Mouse (Mus musculus): ENCODE measurements around the gene Crp. TPM values are rescaled to one million over a fixed set of nuclear protein-coding genes. Genes with fewer than 3 reads are reported as not detected.
A peak's percentile ranks its signal among the peaks of the same experiment; 100 is the strongest.

Crp gene
- 0.28 TPM in 1 of 2 replicates, not detected in the other for polyA plus RNA-seq (2015; fragmentation: Nextera tagmentation; extraction: Ambion mirVana)

DNA sequence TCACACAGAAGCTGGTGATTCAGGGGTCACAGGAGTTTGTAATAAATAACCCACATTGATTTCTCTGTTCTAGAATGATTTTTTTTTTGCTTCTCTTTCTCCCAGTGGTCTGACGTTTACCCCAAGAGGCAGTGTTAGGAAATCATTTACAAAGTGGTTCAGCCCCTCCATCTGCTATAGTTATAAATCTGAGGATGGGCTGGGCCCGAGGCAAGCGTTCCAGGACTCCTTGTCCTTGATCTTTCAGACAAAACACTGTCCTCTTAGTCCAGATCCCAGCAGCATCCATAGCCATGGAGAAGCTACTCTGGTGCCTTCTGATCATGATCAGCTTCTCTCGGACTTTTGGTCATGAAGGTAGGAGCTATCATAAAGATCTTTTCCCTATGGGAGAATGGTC, at the start of gene Crp:
Crp (plus strand) TSS at position 212 of the 400 bp plus-strand sequence.
- no peaks in the 10 kb centered on the region for H3K9me3 ChIP-seq
- no peak for ATAC-seq (replicated peaks)

DNA sequence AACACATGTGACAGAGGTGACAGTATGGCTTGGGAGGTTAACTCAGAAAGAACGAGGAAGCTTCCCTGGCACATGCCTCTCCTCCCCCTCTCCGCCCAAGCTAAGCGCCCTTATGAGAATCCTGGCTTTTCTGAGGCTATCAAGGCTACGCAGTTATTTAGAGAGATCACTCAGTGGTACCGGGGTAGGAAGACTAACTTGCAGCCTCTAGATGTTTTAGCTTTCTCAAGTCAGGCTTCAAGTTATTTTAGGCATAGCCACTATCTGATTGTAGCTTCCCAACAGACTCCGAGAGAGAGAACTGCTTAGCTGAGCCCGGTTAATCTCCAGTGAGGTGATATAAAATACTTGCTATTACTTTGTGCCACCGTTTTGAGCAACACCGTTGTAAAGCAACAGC, 48.5 kb upstream of the Crp start:
- Histone ChIP-seq H3K27me3 (no peaks in the 10 kb centered on the region), H3K9ac (replicated peaks) (no peak overlapping the region), H3K36me3 (no peaks in the 10 kb centered on the region), H3K9me3 (no peaks in the 10 kb centered on the region), H3K4me3 (no peak overlapping the region), H3K27ac (replicated peaks) (no peak overlapping the region), H3K4me1 (0 out of 2 replicates have a peak, but pooled peaks cover 3% of the 10 kb centered on the region), H3K4me2 (replicated peaks) (no peak overlapping the region)
- WGBS, result 90% methylated on average over 9 of the region's 9 CpGs
- ATAC-seq (replicated peaks), result no peak

More for the DNA sequence above, at the start of gene Crp:
- no peak within 1 kb of the TSS for H3K4me3 ChIP-seq
- no peak within 1 kb of the TSS for H3K27ac ChIP-seq (replicated peaks)
- no peaks in the 10 kb centered on the region for H3K4me1 ChIP-seq
- no peak within 1 kb of the TSS for H3K4me2 ChIP-seq (replicated peaks)
- H3K36me3 ChIP-seq, result no peaks in the 10 kb centered on the region
- no peaks in the 10 kb centered on the region for H3K27me3 ChIP-seq
- 81% methylated on average over 4 of the region's 4 CpGs for WGBS
- no peak within 1 kb of the TSS for H3K9ac ChIP-seq (replicated peaks)

DNA sequence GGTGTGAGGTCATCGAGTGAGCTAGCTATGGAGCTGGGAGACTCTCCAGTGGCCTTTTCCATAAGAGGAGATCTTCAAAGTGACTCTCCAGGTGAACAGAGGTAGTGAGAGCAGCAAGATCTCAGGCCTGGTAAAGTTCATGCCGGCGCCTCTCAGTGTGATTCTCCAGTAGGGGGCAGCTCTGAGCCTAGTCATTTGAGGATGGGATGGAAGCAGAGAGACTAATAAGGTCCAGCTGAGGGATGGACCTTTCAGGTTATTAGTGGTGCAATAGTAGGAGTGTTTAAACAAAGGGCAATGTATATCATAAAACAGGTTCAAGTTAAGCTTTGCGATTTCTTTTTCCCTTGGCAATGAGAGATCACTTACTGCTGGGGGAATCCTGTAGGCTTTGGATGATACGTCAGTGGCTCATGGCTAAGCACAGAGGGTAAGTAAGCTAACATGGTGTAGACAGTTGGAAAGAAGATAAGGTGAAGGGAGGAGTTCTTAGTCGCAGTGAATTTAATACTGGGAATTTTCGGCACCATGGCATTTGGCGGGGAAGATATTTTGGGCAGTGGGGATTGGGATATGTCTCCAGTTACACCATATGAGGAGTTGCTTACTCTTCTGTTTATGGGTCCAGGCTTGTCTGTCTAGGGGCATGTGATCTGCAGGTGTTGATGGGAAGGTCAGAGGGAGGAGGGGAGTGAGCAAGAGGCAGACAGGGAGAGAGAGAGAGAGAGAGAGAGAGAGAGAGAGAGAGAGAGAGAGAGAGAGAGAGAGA, 47.2 kb upstream of the Crp start:
- WGBS, result 68% methylated on average over 8 of the region's 8 CpGs
- no peak overlapping the region for H3K27ac ChIP-seq (replicated peaks)
- no peak overlapping the region for H3K4me2 ChIP-seq (replicated peaks)
- H3K9me3 ChIP-seq, result no peaks in the 10 kb centered on the region
- no peaks in the 10 kb centered on the region for H3K36me3 ChIP-seq
- no peak for ATAC-seq (replicated peaks)
- no peak overlapping the region for H3K4me3 ChIP-seq
- no peaks in the 10 kb centered on the region for H3K27me3 ChIP-seq
- H3K9ac ChIP-seq (replicated peaks), result no peak overlapping the region
- 0 out of 2 replicates have a peak, but pooled peaks cover 3% of the 10 kb centered on the region for H3K4me1 ChIP-seq

DNA sequence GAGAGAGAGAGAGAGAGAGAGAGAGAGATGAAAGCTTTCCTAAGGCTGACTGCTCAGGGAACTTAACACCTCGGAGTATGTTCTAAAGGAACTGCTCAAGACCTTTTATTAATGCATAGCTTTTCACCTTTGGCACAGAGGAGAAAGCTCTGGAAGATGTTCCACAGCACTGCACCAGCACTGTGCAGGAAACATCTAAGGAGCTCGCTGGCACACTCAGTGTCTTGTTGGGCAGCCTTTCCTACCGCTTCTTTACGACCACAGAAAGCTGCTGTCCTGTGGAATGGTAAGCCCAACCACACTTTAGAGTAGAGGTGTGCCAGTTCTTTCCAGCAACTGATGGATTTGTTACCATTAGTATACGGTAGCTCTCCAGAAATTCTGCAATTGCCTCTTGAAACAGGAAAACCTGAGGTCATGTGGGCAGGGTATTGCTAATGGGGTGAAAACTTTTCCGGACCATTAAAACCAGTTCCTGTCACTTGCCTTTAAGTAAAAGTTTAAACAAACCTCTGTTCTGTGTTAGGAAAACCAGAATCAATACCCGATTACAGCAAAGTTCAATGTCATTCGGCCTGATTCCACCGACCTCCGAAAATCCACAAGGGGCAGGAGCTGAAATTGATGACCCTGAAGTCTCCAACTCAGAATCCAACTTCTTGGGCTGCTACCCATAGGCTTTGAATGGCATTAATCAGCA, 46.4 kb upstream of the Crp start:
- Histone ChIP-seq H3K9ac (replicated peaks) (no peak overlapping the region), H3K9me3 (no peaks in the 10 kb centered on the region), H3K4me3 (no peak overlapping the region), H3K4me1 (0 out of 2 replicates have a peak, but pooled peaks cover 3% of the 10 kb centered on the region), H3K27me3 (no peaks in the 10 kb centered on the region), H3K4me2 (replicated peaks) (no peak overlapping the region), H3K27ac (replicated peaks) (no peak overlapping the region), H3K36me3 (no peaks in the 10 kb centered on the region)
- 92% methylated on average over 10 of the region's 10 CpGs for WGBS
- no peak for ATAC-seq (replicated peaks)

DNA sequence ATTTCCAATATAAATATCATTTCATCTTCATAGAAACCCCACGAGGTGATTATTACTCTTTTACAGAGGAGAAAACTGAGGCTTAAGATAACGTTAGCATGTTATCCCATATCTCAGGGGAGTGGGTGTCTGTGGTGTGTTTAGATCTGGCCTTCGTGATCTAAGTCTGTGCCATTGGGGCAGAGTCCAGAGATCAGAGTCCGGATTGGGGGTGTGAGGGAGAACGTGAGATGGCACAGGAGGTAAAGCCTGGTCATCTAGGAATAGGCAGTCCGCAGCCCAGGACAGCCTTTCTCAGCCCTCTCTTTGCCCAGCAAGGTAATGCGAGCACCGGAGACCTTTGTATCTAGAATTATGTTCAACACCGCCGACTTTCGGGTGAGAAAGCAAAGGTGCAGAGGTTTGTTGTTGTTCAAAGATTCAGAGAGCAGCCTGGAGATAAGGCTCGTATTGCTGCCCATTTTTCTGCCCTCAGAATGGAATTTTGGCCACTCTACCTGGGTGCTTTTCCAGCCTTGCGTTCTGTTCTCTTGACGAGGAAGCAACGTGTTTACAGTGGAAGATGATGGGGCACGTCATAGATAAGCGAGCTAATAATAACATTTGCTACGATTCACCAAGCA, 45.7 kb upstream of the Crp start:
- H3K36me3 ChIP-seq, result no peaks in the 10 kb centered on the region
- H3K27ac ChIP-seq (replicated peaks), result no peak overlapping the region
- 0 out of 2 replicates have a peak, but pooled peaks cover 3% of the 10 kb centered on the region for H3K4me1 ChIP-seq
- H3K9me3 ChIP-seq, result no peaks in the 10 kb centered on the region
- no peak overlapping the region for H3K4me3 ChIP-seq
- no peaks in the 10 kb centered on the region for H3K27me3 ChIP-seq
- no peak overlapping the region for H3K4me2 ChIP-seq (replicated peaks)
- WGBS, result 82% methylated on average over 18 of the region's 18 CpGs
- H3K9ac ChIP-seq (replicated peaks), result no peak overlapping the region
- no peak for ATAC-seq (replicated peaks)

DNA sequence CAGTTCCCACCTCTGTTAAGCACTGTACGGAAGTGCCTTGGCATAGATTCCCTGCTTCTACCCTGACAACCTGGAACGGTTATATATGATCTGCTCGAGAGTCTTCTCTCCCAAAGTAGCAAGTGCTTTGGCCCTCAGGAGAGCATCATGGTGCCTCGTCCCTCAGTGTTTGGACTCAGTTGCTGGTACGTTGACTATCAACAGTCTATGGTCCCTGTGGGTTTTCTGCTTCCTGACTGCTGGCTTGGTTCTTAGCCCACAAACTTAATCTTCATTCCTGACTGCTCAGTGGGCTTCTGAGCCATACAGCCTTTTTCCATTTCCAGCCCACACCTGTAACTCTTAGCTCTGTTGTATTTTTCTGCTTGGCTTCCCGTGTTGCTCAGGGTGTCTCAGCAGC, 44.0 kb upstream of the Crp start:
- no peak for ATAC-seq (replicated peaks)
- no peaks in the 10 kb centered on the region for H3K4me1 ChIP-seq
- H3K36me3 ChIP-seq, result no peaks in the 10 kb centered on the region
- H3K4me2 ChIP-seq (replicated peaks), result no peak overlapping the region
- no peaks in the 10 kb centered on the region for H3K27me3 ChIP-seq
- H3K4me3 ChIP-seq, result no peak overlapping the region
- no peak overlapping the region for H3K9ac ChIP-seq (replicated peaks)
- no peaks in the 10 kb centered on the region for H3K9me3 ChIP-seq
- 74% methylated on average over 6 of the region's 6 CpGs for WGBS
- no peak overlapping the region for H3K27ac ChIP-seq (replicated peaks)

DNA sequence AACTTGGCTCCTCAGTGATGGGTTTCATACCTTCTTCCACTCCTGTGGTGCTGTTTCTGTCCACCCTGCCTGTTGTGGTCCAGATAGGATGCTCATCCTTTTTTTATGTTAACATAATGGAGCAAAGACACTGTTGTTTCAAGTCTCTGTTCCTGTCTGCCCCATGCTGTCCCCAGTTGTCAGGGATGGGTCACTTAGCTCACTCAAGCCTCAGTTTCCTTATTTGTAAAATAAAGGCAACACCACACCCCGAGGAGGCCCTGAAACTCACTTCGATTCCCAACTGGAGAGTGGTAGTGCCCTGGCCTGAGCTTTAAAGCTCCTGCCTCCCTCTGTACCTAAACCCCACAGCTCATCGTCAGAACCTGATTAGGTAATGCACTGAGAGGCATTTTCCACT, 40.6 kb upstream of the Crp start:
- Histone ChIP-seq H3K4me1 (no peaks in the 10 kb centered on the region), H3K27ac (replicated peaks) (no peak overlapping the region), H3K9ac (replicated peaks) (no peak overlapping the region), H3K27me3 (no peaks in the 10 kb centered on the region), H3K4me2 (replicated peaks) (no peak overlapping the region), H3K9me3 (no peaks in the 10 kb centered on the region), H3K36me3 (no peaks in the 10 kb centered on the region), H3K4me3 (no peak overlapping the region)
- ATAC-seq (replicated peaks), result no peak
- WGBS, result 69% methylated on average over 3 of the region's 3 CpGs

DNA sequence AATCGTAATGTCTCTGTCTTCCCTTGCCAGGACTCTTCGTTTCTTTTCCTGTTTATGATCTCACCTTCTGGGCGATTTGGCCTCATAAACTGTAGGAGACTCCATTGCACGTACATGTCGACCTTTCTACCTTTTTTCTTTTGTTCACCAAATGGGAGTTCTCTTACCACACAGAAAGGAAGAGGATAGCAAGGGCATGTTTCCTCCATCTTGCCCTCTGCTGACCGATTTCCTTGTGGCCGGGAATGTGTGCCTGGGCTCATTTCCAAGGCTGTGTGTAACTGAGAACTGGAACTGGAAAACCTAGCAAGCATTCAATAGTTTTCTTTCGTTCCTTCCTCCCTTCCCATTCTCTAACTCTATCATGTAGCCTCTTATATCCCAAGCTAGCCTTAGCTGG, 38.2 kb upstream of the Crp start:
- Histone ChIP-seq H3K4me3 (no peak overlapping the region), H3K27me3 (no peaks in the 10 kb centered on the region), H3K4me2 (replicated peaks) (no peak overlapping the region), H3K27ac (replicated peaks) (no peak overlapping the region), H3K36me3 (no peaks in the 10 kb centered on the region), H3K9me3 (no peaks in the 10 kb centered on the region), H3K4me1 (no peaks in the 10 kb centered on the region), H3K9ac (replicated peaks) (no peak overlapping the region)
- 90% methylated on average over 8 of the region's 8 CpGs for WGBS
- ATAC-seq (replicated peaks), result no peak

DNA sequence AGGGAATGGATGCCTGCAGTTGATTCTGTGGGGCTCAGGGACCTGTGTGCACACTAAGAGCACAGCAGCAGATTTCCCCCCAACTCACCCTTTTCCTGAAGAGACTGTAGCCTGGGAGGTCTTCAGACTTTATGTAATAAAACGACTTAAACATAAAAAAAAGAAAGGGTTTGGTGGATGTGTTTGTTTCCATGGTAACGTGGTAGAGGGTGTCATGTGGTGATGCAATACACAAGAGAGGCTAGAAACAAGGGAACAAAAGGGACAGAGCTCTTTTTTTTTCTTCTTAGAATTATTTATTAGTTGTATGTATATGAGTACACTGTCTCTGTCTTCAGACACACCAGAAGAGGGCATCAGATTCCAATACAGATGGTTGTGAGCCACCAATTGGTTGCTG, 32.4 kb upstream of the Crp start:
- no peak for ATAC-seq (replicated peaks)
- Histone ChIP-seq H3K9ac (replicated peaks) (no peak overlapping the region), H3K4me2 (replicated peaks) (no peak overlapping the region), H3K27ac (replicated peaks) (no peak overlapping the region), H3K4me3 (no peak overlapping the region), H3K9me3 (no peaks in the 10 kb centered on the region), H3K36me3 (no peaks in the 10 kb centered on the region), H3K4me1 (peaks cover 8% of the 10 kb centered on the region), H3K27me3 (no peaks in the 10 kb centered on the region)
- WGBS, result 53% methylated on average over 2 of the region's 2 CpGs

DNA sequence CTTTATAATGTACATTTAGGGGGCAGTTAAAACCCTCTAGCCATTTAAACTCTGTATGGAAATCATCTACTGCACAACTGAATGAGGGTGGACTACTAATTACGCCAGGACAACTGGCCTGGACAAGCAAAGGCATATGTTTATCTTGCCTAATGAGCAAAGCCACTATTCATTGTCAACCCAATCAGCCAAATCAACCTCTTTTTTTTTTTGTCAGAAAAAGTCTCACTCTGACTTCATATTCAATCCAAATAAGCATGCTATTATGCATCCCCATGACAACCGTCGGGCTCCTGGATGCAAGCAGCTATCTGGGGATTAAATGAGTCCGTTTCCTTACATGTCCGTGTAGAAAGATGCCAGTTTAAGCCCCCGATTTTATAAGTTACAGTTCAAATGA, 30.3 kb upstream of the Crp start:
- Histone ChIP-seq H3K9ac (replicated peaks) (no peak overlapping the region), H3K27me3 (no peaks in the 10 kb centered on the region), H3K4me2 (replicated peaks) (no peak overlapping the region), H3K9me3 (no peaks in the 10 kb centered on the region), H3K27ac (replicated peaks) (no peak overlapping the region), H3K4me3 (no peak overlapping the region), H3K36me3 (no peaks in the 10 kb centered on the region), H3K4me1 (peaks cover 8% of the 10 kb centered on the region)
- 7% methylated on average over 6 of the region's 6 CpGs for WGBS
- peak; percentile 86 for ATAC-seq (replicated peaks)

DNA sequence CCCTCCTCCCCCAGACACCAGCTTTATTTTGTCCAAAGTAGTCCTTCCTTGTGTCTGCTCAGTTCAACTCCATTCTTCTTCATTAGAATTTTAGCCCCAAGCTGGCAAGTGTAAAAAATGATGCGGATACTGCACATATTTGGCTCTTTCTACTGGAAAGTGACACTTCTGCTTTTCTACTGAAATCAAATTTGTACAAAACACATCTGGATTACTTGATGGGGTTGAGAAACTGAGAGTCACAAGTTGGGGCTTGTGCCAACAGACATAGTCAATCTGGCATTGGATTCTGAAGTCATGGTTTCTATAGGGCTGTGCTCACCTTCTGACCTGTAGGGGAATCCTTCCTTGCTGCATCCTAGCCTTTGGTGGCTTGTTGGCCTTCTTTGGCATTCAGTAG, 27.1 kb upstream of the Crp start:
- no peak overlapping the region for H3K4me3 ChIP-seq
- no peaks in the 10 kb centered on the region for H3K9me3 ChIP-seq
- H3K27me3 ChIP-seq, result no peaks in the 10 kb centered on the region
- no peak overlapping the region for H3K9ac ChIP-seq (replicated peaks)
- WGBS, result 91% methylated on average over 1 of the region's 1 CpGs
- H3K27ac ChIP-seq (replicated peaks), result no peak overlapping the region
- peaks cover 8% of the 10 kb centered on the region for H3K4me1 ChIP-seq
- H3K36me3 ChIP-seq, result no peaks in the 10 kb centered on the region
- H3K4me2 ChIP-seq (replicated peaks), result no peak overlapping the region
- ATAC-seq (replicated peaks), result no peak

DNA sequence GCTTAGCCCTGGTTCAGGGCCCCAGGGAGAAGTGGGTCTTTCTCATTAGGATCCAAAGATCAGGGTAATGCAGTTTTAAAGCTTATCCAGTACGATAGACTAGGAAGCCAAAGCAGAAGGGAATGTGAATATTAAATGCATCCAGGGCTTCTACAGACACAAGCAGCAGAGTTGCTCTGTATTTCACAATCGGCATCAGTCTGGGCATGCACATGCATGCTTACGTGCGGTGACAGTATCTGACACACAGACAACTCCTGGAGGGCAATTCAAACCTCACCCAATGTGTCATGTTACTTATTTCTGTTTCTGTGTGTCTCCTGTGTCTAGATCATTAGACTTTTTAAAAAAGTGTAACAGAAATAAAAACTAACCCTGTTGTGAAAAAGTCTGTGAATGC, 17.1 kb upstream of the Crp start:
- Histone ChIP-seq H3K9me3 (no peaks in the 10 kb centered on the region), H3K27ac (replicated peaks) (no peak overlapping the region), H3K36me3 (no peaks in the 10 kb centered on the region), H3K4me2 (replicated peaks) (no peak overlapping the region), H3K4me3 (no peak overlapping the region), H3K27me3 (no peaks in the 10 kb centered on the region), H3K4me1 (no peaks in the 10 kb centered on the region), H3K9ac (replicated peaks) (no peak overlapping the region)
- WGBS, result 81% methylated on average over 4 of the region's 4 CpGs
- no peak for ATAC-seq (replicated peaks)
